Mouse (Mus musculus): ENCODE measurements around the gene Pepd. TPM values are rescaled to one million over a fixed set of nuclear protein-coding genes. Genes with fewer than 3 reads are reported as not detected.
"Not testable (repeated sequence)": the region's sequence is repeated elsewhere in the genome, so short reads cannot be mapped to it uniquely, and the experiment has no call there.

Gene Pepd
- polyA plus RNA-seq, 1 experiment = 61.5 TPM

- no peak overlapping the region for H3K4me3 ChIP-seq (replicated peaks; ENCODE audit: extremely low read depth, low read depth, low read length)
- DNase-seq = no peak
- no peaks in the 10 kb centered on the region; the same call in 1 of the 2 replicates for H3K4me1 ChIP-seq (ENCODE audit: control insufficient read depth, insufficient read depth, low read length)
- 71% methylated on average over 4 of the region's 4 CpGs for WGBS
- TF ChIP-seq POLR2A (IDR thresholded peaks at IDR 0.05; ENCODE audit: borderline replicate concordance, extremely low read depth, low read depth, low read length) = no peak
- TF ChIP-seq CTCF (IDR thresholded peaks at IDR 0.05; ENCODE audit: insufficient read depth, low read length) = no peak
Observed at GRCm38 (mm10) chr7:34972990-34973440, 60.8 kb downstream of the Pepd start.

- WGBS = 91% methylated on average over 3 of the region's 3 CpGs
- no peak for TF ChIP-seq POLR2A (IDR thresholded peaks at IDR 0.05; ENCODE audit: borderline replicate concordance, extremely low read depth, low read depth, low read length)
- no peak for TF ChIP-seq CTCF (IDR thresholded peaks at IDR 0.05; ENCODE audit: insufficient read depth, low read length)
- Histone ChIP-seq H3K4me3 (replicated peaks; ENCODE audit: extremely low read depth, low read depth, low read length) (no peak overlapping the region), H3K4me1 (ENCODE audit: control insufficient read depth, insufficient read depth, low read length) (no peaks in the 10 kb centered on the region; the same call in 1 of the 2 replicates)
- no peak for DNase-seq
Observed at GRCm38 (mm10) chr7:34973877-34974276, 61.7 kb downstream of the Pepd start.

- no peak for TF ChIP-seq POLR2A (IDR thresholded peaks at IDR 0.05; ENCODE audit: borderline replicate concordance, extremely low read depth, low read depth, low read length)
- TF ChIP-seq CTCF (IDR thresholded peaks at IDR 0.05; ENCODE audit: insufficient read depth, low read length) = no peak
- 94% methylated on average over 12 of the region's 12 CpGs for WGBS
- DNase-seq = no peak
- no peak overlapping the region for H3K4me3 ChIP-seq (replicated peaks; ENCODE audit: extremely low read depth, low read depth, low read length)
- H3K4me1 ChIP-seq (ENCODE audit: control insufficient read depth, insufficient read depth, low read length) = no peaks in the 10 kb centered on the region; the same call in 1 of the 2 replicates
Observed at GRCm38 (mm10) chr7:34975913-34976312, 63.7 kb downstream of the Pepd start.

DNA sequence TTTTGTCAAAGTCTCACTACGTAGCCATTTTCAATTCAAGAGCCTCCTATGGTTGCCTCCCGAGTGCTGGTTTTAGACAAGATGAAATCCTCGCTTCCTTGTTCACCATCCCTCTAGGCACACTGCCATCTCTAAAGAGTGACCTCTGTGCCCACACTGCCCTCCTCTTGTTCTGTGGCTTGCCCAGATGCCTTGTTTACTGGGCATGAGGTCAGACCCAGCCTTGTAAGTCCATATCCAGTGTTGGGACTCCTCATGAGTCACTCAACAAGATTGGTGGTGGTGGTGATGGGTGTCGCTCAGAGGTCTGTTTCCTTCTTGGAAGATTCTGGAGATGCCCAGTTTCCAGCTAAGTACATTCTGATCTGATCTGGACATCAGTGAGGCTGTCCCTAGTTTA, 65.2 kb downstream of the Pepd start:
- no peak for DNase-seq
- 88% methylated on average over 4 of the region's 4 CpGs for WGBS
- TF ChIP-seq POLR2A (IDR thresholded peaks at IDR 0.05; ENCODE audit: borderline replicate concordance, extremely low read depth, low read depth, low read length) = no peak
- TF ChIP-seq CTCF (IDR thresholded peaks at IDR 0.05; ENCODE audit: insufficient read depth, low read length) = no peak
- Histone ChIP-seq H3K4me3 (replicated peaks; ENCODE audit: extremely low read depth, low read depth, low read length) (no peak overlapping the region), H3K4me1 (ENCODE audit: control insufficient read depth, insufficient read depth, low read length) (no peaks in the 10 kb centered on the region; the same call in 1 of the 2 replicates)

DNA sequence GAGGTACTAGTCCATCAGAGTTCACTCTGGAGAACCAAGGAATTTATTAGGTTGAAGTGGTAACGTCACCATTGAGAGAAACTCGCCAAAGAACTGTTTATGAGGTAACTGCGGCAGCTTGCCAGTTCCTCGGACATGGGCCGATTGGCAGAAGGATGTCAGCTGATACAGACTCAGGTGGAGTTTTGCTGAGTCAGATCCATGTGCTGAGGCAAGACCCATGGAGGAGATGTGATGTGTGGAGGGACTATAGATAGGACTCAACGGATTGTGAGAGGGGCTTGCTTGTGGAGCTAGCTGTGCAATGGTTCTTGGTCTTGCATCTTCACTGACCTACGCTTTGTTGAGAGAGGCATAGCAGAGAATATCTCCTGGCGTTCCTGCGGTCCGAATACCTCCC, 69.6 kb downstream of the Pepd start:
- Histone ChIP-seq H3K4me1 (ENCODE audit: control insufficient read depth, insufficient read depth, low read length) (no peaks in the 10 kb centered on the region; the same call in 1 of the 2 replicates), H3K4me3 (replicated peaks; ENCODE audit: extremely low read depth, low read depth, low read length) (no peak overlapping the region)
- no peak for DNase-seq
- WGBS = 92% methylated on average over 10 of the region's 10 CpGs
- TF ChIP-seq POLR2A (IDR thresholded peaks at IDR 0.05; ENCODE audit: borderline replicate concordance, extremely low read depth, low read depth, low read length) (no peak), CTCF (IDR thresholded peaks at IDR 0.05; ENCODE audit: insufficient read depth, low read length) (no peak)

DNA sequence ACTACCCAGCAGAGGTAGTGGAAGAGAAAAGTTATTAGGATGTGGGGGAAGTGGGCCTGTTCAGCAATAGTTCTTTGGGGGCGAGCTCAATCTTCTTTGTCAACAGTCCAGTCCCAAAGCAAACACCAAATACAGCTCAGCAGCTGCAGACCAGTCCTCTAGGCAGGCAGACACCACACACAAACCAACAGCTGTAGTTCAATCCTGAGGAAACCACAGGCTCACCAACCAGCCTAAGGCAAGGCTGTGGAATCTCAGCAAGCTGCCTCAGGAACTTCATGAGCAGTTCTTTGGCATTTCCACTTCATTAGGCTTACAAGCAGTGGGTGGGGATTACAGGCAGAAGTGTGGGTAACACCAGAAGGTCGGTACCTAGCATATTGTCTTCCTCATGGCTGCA, 70.2 kb downstream of the Pepd start:
- not testable (repeated sequence) for H3K4me1 ChIP-seq (ENCODE audit: control insufficient read depth, insufficient read depth, low read length); DNase-seq; H3K4me3 ChIP-seq (replicated peaks; ENCODE audit: extremely low read depth, low read depth, low read length)
- 85% methylated on average over 2 of the region's 2 CpGs for WGBS

DNA sequence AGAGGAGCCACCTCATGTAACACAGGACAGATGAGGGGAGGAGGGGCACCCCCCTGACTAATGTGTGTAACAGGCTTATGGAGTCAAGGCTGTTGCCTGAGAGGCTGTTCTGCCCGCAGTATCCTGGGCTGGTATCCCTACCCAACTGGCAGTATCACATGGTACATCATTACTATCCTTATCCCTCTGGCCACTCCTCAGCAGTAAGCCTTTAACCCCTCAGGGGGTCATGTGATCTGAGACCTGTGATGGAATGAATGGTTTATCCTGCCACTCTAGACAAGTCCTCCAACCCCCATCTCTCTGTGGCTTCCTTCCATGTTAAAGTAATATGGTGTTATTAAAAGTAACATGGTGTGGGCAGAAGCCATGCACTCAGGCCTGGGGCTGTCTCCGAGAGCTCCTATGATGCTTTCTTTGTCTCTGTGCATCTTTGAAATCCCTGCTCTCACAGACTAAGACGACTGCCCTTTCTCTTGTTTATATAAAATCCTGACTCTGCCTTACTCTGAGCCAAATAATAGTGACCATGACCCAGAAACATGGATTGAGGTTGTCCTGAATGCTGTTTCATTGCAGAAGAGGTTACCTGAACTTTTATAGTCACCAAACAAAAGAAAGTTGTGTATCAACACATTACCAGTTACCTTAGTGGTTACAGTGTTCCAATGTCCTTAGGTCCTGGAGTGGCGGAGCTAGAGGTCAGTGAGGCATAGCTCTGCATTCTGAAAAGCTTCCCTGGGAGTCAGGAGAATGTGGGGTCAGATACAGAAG, 71.7 kb downstream of the Pepd start:
- no peak for DNase-seq
- Histone ChIP-seq H3K4me3 (replicated peaks; ENCODE audit: extremely low read depth, low read depth, low read length) (no peak overlapping the region), H3K4me1 (ENCODE audit: control insufficient read depth, insufficient read depth, low read length) (no peaks in the 10 kb centered on the region)
- TF ChIP-seq POLR2A (IDR thresholded peaks at IDR 0.05; ENCODE audit: borderline replicate concordance, extremely low read depth, low read depth, low read length) = no peak
- no peak for TF ChIP-seq CTCF (IDR thresholded peaks at IDR 0.05; ENCODE audit: insufficient read depth, low read length)
- 77% methylated on average over 4 of the region's 4 CpGs for WGBS

DNA sequence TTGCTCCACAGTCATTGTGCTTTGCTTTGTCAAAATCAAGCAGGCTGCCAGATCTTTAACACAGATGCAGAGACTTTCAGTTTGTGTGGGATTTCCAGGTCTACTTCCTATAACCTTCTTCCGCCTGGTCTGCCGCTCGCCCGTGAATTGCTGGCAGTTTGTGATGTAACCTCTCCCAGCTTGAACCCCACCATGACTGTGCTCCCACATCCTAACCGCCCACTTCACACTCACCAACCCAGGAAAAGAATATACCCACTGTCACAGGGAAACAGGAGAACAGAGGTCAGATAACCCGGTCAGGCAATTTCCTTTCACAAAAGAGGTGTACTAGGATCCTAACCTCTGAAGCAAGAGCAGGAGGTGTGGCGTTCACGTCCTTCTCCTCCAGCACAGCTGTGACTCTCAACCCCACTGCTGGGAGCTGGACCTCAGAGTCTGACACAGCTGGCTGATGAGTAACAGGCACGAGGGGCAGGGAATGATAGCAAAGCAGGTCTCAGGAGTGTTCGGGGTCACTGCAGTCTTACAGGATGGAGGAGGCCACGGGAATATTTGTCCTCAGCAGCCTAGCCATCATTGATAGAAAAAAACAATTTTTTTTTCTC, 72.5 kb downstream of the Pepd start:
- no peaks in the 10 kb centered on the region for H3K4me1 ChIP-seq (ENCODE audit: control insufficient read depth, insufficient read depth, low read length)
- no peak for DNase-seq
- no peak overlapping the region for H3K4me3 ChIP-seq (replicated peaks; ENCODE audit: extremely low read depth, low read depth, low read length)
- TF ChIP-seq POLR2A (IDR thresholded peaks at IDR 0.05; ENCODE audit: borderline replicate concordance, extremely low read depth, low read depth, low read length) (no peak), CTCF (IDR thresholded peaks at IDR 0.05; ENCODE audit: insufficient read depth, low read length) (no peak)
- 60% methylated on average over 11 of the region's 11 CpGs for WGBS

DNA sequence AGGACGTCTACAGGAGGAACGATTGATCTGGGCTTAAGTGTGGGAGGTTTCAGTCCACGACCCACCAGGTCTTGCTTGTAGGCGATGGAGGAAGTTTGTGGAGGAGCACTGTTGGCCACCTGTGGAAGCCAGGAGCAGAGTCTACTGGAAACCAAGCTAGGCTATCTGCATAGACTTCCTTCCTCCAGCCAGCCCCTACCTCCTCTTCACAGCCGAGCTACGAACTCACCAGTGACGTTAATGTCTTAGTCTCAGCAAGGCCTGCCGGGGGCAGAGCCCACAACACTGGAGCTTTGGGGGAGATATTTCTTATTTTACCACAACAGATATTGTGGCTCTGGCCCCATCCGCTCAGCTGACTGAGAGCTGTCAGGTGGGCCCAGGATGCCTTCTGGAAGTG, 73.0 kb downstream of the Pepd start:
- no peak for DNase-seq
- Histone ChIP-seq H3K4me1 (ENCODE audit: control insufficient read depth, insufficient read depth, low read length) (no peaks in the 10 kb centered on the region), H3K4me3 (replicated peaks; ENCODE audit: extremely low read depth, low read depth, low read length) (no peak overlapping the region)
- TF ChIP-seq POLR2A (IDR thresholded peaks at IDR 0.05; ENCODE audit: borderline replicate concordance, extremely low read depth, low read depth, low read length) = no peak
- no peak for TF ChIP-seq CTCF (IDR thresholded peaks at IDR 0.05; ENCODE audit: insufficient read depth, low read length)
- 83% methylated on average over 9 of the region's 9 CpGs for WGBS

DNA sequence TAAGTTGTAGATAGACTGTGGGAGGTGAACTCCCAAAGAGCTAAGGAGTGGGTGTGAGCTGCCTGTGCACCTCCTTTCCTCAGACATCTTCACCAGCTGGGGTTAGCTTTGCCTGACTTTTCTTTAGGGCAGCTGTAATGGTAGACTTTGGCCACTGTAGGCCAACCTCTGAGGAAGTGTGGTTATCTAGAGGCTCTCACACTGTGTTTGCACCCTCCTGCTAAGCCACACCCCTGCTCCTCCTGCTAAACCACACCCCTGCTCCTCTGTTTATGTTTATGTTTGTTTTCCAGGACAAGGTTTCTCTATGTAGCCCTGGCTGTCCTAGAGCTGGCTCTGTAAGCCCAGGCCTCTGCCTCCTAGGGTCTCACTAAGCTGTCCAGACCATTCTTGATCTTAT, 73.5 kb downstream of the Pepd start:
- TF ChIP-seq POLR2A (IDR thresholded peaks at IDR 0.05; ENCODE audit: borderline replicate concordance, extremely low read depth, low read depth, low read length) = no peak
- no peak for TF ChIP-seq CTCF (IDR thresholded peaks at IDR 0.05; ENCODE audit: insufficient read depth, low read length)
- no peak for DNase-seq
- no peaks in the 10 kb centered on the region for H3K4me1 ChIP-seq (ENCODE audit: control insufficient read depth, insufficient read depth, low read length)
- no peak overlapping the region for H3K4me3 ChIP-seq (replicated peaks; ENCODE audit: extremely low read depth, low read depth, low read length)
